Mouse (Mus musculus): ENCODE measurements around the gene Ets2. TPM values are rescaled to one million over a fixed set of nuclear protein-coding genes. Genes with fewer than 3 reads are reported as not detected.

The Ets2 gene
- total RNA-seq, 2 experiments from 2014 or later: 70.3 to 77.0 TPM

- DNase-seq (ENCODE audit: low spot score in 2 of 2): peak; percentile 17 to 18
- TF ChIP-seq CTCF (conservative IDR thresholded peaks at IDR 0.05): no peak
- no peak overlapping the region for H3K4me3 ChIP-seq
- H3K27ac ChIP-seq: no peak overlapping the region
Observed at GRCm38 (mm10) chr16:95668151-95668993, 33.5 kb upstream of the Ets2 start.

- no peak overlapping the region for H3K27ac ChIP-seq
- no peak for DNase-seq (ENCODE audit: low spot score in 2 of 2)
- H3K4me3 ChIP-seq: no peak overlapping the region
- no peak for TF ChIP-seq CTCF (conservative IDR thresholded peaks at IDR 0.05)
Observed at GRCm38 (mm10) chr16:95674452-95674921, 27.4 kb upstream of the Ets2 start.

GRCm38 (mm10) chr16:95675212-95675611 is 26.7 kb upstream of the Ets2 start:
- no peak for TF ChIP-seq CTCF (conservative IDR thresholded peaks at IDR 0.05)
- no peak overlapping the region for H3K27ac ChIP-seq
- no peak overlapping the region for H3K4me3 ChIP-seq
- DNase-seq (ENCODE audit: low spot score in 2 of 2): no peak

GRCm38 (mm10) chr16:95676668-95677067 is 25.2 kb upstream of the Ets2 start:
- DNase-seq (ENCODE audit: low spot score in 2 of 2): no peak
- H3K27ac ChIP-seq: no peak overlapping the region
- no peak for TF ChIP-seq CTCF (conservative IDR thresholded peaks at IDR 0.05)
- no peak overlapping the region for H3K4me3 ChIP-seq

GRCm38 (mm10) chr16:95682431-95682892 is 19.4 kb upstream of the Ets2 start:
- no peak overlapping the region for H3K27ac ChIP-seq
- no peak overlapping the region for H3K4me3 ChIP-seq
- DNase-seq (ENCODE audit: low spot score in 2 of 2): no peak
- no peak for TF ChIP-seq CTCF (conservative IDR thresholded peaks at IDR 0.05)

- no peak for DNase-seq (ENCODE audit: low spot score in 2 of 2)
- TF ChIP-seq CTCF (conservative IDR thresholded peaks at IDR 0.05): no peak
- no peak overlapping the region for H3K4me3 ChIP-seq
- no peak overlapping the region for H3K27ac ChIP-seq
Observed at GRCm38 (mm10) chr16:95685807-95686206, 16.1 kb upstream of the Ets2 start.

GRCm38 (mm10) chr16:95686246-95686645 is 15.6 kb upstream of the Ets2 start:
- no peak for DNase-seq (ENCODE audit: low spot score in 2 of 2)
- no peak overlapping the region for H3K27ac ChIP-seq
- no peak overlapping the region for H3K4me3 ChIP-seq
- no peak for TF ChIP-seq CTCF (conservative IDR thresholded peaks at IDR 0.05)

- no peak for DNase-seq (ENCODE audit: low spot score in 2 of 2)
- no peak overlapping the region for H3K27ac ChIP-seq
- no peak overlapping the region for H3K4me3 ChIP-seq
- no peak for TF ChIP-seq CTCF (conservative IDR thresholded peaks at IDR 0.05)
Observed at GRCm38 (mm10) chr16:95686901-95687300, 15.0 kb upstream of the Ets2 start.

GRCm38 (mm10) chr16:95688010-95688409 is 13.9 kb upstream of the Ets2 start:
- no peak overlapping the region for H3K4me3 ChIP-seq
- DNase-seq (ENCODE audit: low spot score in 2 of 2): no peak
- no peak for TF ChIP-seq CTCF (conservative IDR thresholded peaks at IDR 0.05)
- H3K27ac ChIP-seq: no peak overlapping the region

- no peak for TF ChIP-seq CTCF (conservative IDR thresholded peaks at IDR 0.05)
Observed at GRCm38 (mm10) chr16:95696599-95696998, 5.3 kb upstream of the Ets2 start.

GRCm38 (mm10) chr16:95699721-95700120 is 2.2 kb upstream of the Ets2 start:
- H3K27ac ChIP-seq: no peak overlapping the region
- no peak for DNase-seq (ENCODE audit: low spot score in 2 of 2)
- no peak for TF ChIP-seq CTCF (conservative IDR thresholded peaks at IDR 0.05)
- no peak overlapping the region for H3K4me3 ChIP-seq

More at GRCm38 (mm10) chr16:95696599-95696998, 5.3 kb upstream of the Ets2 start:
- no peak overlapping the region for H3K4me3 ChIP-seq
- DNase-seq (ENCODE audit: low spot score in 2 of 2): peak; percentile 27 to 62
- no peak overlapping the region for H3K27ac ChIP-seq

- no peak for DNase-seq (ENCODE audit: low spot score in 2 of 2)
- Histone ChIP-seq H3K27ac (no peak overlapping the region), H3K4me3 (no peak overlapping the region)
- TF ChIP-seq CTCF (conservative IDR thresholded peaks at IDR 0.05): no peak
Observed at GRCm38 (mm10) chr16:95700224-95700623, 1.7 kb upstream of the Ets2 start.

- peak overlapping the region; percentile 95 for H3K27ac ChIP-seq
- peak in 1 of 2 experiments; percentile 17 for DNase-seq (ENCODE audit: low spot score in 2 of 2)
- 0 out of 2 replicates have a peak, but pooled peaks have one; percentile 4 for TF ChIP-seq CTCF (conservative IDR thresholded peaks at IDR 0.05)
- H3K4me3 ChIP-seq: peak overlapping the region; percentile 73
Observed at GRCm38 (mm10) chr16:95702562-95703545, 979 bp downstream of the Ets2 start.

Measured in layer of hippocampus, adult 2 months (tissue).